Mouse (Mus musculus): ENCODE measurements around the gene Dok5.
A peak's percentile ranks its signal among the peaks of the same experiment; 100 is the strongest.

Dok5 gene

DNA sequence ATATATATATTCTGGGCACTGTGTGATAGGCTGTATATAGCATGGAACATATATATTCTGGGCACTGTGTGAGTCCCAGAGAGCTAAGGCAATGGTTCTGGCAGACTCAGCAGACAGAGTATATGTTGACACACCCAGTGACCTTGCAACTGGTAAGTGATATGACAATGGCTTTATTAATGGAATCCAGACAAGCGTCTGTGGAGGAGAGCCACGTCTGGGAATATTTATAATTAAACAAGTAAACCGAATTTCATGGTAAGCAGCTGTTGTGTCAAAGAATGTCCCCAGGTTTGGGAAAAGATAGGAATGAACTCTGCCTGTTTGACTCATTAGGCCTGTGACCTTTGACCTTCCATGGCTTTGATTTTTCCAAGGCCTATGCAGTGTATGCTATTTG is 2.8 kb downstream of the Dok5 start:
- DNase-seq (ENCODE audit: extremely low spot score, low read depth, low spot score): no peak

DNA sequence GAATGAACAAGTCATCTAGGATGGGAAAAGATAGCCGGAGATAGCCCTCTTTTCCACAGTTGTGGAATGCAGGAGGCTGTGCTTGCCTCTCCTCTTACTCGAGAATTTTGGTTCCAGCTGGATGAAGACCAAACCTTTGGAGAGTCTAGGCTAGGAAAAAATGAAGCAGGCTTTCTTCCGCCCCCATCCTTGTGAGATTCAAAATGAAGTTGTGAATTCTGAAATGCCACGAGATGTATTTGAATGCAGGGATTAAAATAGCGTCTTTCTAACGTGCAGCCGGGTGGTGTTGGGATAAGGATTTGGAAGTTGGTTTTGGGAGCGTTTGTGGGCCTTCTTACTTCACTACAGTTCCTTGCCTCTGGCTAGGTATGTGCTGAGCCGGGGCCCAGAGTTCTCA is 6.8 kb downstream of the Dok5 start:
- no peak for DNase-seq (ENCODE audit: extremely low spot score, low read depth, low spot score)

DNA sequence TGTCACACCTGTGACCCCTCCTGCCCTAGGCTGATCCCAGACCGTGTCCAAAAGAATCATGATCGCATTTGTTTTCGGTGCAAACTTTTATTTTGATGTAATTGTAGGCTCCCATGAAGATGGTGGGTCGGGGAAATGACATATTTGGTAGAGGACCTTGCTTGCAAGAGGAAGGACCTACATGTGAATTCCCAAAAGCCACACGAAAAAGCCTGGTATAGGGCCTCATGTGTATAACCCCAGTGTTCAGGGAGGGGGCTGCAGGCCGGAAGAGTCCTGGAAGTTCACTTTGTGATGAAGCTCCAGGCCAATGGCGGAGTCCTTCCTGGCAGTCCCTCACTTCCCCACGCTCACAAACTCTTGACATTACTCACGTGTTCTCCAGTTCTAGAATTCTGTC is 7.3 kb downstream of the Dok5 start:
- DNase-seq (ENCODE audit: extremely low spot score, low read depth, low spot score): no peak

DNA sequence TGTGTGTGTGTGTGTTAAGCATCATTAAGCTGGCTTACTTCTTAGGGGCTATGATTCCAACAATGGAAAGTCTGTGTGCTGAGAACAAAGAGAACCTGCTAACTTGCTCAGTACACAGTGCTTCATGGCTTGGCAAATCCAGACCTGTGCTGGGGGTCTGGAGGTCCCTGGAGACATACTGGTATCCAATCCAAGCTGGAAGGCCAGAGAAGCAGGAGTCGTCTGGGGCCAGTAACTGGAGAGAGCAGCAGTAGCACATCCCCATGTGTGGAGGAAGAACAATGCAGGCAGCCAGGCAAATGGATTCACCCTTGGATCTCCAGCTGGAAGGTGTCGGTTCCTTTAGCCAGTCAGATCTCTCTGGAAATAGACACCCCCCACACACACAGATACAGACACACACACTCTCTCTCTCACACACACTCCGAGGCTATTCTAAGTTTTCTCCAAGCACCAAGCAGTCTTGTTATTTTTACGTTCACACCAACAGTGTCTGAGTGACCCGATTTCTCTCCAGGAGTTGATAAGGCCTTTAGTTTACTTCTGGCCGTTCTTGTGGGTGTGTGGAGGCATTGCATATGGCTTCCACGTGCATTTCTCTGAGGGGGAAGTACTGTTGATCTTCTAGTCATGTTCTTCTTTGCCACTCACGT is 8.2 kb downstream of the Dok5 start:
- DNase-seq (ENCODE audit: extremely low spot score, low read depth, low spot score): no peak

DNA sequence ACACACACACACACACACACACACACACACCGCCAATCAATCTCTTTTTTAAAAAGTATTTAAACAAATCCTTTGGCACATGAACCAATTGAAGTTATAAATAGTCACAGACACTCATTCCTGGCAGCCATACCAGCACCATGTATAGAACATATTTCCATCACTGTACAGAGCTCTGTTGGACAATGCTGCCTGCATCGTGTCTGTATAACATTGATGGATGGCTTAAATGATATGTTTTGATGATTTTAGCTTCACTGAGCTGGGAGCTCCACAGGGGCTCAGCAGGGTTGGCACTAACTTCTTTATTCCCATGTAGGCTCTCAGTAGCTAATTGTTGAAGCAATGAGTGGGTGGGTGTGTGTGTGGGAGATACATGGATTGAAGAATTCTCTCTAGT is 11.9 kb downstream of the Dok5 start:
- no peak for DNase-seq (ENCODE audit: extremely low spot score, low read depth, low spot score)

DNA sequence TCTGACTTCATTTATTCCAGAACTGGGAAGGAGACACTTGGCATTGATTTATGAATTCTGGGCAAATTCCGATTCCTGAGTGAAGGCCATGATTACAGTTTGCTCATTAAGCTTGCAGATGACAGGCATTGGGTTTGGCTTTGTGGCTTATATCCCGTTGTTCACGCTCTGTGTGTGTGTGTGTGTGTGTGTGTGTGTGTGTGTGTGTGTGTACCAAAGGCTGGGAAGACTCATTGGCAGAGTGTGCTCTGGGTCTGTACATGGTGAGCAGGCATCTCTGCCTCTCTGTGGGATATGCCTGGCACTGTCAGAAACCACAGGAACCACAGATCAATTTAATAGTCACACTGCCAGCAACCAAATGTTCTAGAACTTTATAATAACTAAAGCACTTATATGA is 17.3 kb downstream of the Dok5 start:
- no peak for DNase-seq (ENCODE audit: extremely low spot score, low read depth, low spot score)

DNA sequence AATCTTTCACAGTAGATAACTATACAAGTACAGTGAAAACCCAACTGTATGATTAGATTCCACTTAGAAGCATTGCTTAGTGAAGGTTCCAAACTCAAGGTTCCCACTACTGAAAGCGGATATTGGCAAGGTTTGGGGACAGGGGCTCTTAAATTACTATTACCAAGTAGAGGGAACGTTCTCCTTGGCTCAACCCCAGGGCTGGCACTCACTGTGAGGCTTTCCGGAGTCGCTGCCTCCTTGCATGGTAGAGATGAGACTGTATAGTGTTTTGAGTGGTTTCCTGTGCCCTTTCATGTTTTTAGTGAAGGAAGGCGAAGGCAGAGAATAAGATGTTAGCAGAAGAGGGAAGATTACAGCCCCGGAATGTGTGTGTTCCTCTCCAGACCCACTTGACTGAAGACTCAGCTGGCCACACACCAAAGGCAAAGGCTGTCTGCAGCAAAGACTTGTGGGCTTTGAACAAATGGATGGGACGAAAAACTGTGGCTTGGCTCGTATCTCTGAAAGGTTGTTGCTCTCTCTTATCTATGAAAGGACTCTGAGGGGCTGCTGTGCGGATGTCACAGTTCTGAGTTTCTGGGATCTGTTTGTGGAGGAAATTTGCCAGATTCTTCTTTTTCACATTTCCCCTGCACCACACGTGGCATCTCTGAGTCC is 20.7 kb downstream of the Dok5 start:
- DNase-seq (ENCODE audit: extremely low spot score, low read depth, low spot score): no peak

DNA sequence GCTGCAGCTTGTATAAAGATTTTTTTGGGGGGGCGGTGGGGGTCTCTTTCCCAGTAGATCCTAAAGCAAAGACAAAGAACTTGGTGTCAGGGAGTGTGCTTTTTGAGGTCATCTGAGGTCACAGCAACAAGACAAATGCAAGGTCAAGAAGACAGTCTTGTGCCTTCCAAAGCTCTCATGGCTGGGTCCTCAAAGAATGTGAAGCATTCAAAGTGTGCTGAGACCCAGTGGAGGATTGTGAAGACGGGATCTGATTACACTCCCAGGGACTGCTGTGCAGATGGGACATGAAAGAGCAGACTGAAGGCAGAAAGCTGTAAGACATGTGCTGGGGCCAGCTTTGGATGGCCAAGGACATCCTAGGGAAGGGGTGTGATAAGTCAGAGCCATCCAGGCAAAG is 24.2 kb downstream of the Dok5 start:
- no peak for DNase-seq (ENCODE audit: extremely low spot score, low read depth, low spot score)

DNA sequence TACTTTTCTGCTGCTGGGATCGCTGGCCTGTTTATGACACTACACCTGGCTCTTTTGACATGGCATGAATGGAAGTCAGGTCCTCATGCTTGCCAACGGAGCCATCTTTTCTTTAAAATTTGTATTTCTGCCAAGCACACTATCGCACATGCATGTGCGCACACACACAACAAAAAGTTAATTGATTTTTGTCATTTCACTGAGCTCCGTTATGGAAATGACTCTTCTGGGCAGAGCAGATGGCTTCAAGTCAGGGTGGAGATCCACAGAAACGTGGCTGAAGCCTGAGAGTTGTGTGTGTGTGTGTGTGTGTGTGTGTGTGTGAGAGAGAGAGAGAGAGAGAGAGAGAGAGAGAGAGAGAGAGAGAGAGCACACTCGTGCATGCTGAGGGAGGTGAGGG is 25.1 kb downstream of the Dok5 start:
- no peak for DNase-seq (ENCODE audit: extremely low spot score, low read depth, low spot score)

DNA sequence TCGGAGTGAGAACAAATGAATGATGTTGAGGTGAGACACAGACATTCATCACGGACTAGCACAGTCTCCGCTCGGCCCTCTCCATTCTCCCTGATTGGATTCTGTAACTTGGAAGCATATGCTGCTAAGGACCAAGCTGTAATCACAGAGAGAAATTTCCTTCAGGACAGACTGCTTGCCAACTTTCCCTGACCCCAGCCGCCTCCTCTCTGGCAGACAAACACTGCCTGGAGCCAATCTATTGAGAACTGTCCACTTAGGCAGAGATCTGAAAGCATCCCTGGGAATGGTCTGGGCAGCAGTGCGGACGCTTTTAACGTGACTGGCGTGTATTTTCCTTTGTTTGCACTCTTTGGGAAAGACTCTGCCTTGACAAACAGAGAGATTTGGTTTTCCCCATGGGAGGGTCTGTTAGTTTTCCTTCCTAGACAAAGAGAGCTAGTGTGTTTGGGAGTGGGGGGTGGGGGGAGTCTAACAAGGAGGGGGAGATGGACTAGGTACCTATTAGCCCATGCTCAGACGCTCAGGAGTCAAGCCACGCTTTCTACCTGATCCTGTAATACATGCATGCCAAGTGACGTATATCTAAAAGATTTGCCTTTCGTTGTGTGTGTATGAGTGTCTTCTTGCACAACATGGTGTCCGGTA is 25.7 kb downstream of the Dok5 start:
- DNase-seq (ENCODE audit: extremely low spot score, low read depth, low spot score): no peak

DNA sequence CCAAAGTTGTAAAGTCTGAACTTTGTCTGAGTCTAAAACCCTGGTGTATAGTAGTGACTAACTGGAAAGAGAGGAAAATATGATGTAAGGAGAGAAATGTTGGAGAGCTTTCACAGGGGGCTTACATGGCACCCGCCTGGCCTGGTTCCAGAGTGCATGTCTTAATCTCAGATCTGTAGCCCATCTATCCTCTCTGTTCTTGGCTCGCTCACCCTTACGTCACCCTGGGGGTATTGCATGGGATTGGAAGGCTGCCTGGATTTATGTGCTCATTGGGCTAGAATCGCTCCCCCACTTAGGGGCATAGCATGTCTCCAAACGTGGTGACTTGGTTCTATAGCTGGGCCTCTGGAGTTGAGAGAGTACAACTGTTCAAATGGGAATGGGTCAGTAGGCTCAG is 26.6 kb downstream of the Dok5 start:
- no peak for DNase-seq (ENCODE audit: extremely low spot score, low read depth, low spot score)

DNA sequence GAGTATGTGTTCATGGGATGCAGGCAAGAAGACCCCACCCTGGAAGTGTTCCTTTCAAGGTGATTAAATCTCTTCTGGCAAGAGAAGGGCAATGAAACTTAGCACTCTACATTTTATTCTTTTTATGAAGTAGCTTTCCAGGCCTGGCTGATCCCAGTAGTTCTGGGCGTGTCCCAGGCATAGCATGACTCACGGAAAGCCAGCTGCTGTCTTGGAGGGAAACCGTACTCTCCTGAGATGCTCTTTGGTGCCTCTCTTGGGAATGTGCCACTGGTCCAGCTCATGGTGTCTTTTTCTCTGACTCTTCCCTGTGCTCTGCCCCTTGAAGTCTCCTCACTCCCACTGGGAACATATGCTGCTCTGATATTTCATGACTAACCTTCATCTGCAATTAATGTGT is 33.1 kb downstream of the Dok5 start:
- no peak for DNase-seq (ENCODE audit: extremely low spot score, low read depth, low spot score)

DNA sequence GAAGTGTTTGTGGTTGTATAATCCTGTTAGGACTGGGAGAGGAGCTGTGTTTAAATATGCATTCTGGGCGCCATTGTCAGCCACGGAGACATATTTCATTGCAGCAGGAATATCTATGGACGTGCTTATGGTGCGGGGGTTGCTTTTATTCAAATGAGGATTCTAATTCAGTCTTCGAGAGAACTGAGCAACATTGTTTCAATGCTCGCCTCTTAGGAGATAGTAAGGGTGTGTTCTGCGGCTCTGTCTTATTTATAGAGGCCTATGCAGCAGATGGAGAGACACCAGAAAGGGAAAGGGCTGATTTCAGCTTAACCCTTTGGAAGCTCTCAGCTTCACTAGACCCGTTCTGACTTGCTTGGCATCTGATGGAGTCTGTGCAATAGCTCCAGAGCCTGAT is 35.6 kb downstream of the Dok5 start:
- DNase-seq (ENCODE audit: extremely low spot score, low read depth, low spot score): no peak

DNA sequence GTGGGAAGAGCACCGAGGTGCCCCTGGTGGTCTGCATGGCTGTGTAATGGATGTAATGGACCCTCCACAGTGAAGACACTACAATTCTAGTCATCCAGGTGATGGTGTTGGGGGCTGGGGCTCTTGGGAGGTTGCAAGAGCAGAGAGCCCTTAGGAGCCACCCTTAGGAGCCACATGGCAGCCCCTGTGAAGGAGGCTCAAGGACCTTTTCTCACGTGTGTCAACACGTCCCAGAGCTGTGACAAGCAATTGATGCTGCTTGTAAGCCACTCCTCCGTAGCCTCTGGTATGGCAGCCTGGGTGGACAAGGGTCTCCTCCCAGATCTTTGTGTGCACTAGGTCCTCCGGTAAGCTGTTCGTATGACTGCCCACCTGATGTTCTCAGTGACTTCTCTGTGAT is 37.1 kb downstream of the Dok5 start:
- no peak for DNase-seq (ENCODE audit: extremely low spot score, low read depth, low spot score)

DNA sequence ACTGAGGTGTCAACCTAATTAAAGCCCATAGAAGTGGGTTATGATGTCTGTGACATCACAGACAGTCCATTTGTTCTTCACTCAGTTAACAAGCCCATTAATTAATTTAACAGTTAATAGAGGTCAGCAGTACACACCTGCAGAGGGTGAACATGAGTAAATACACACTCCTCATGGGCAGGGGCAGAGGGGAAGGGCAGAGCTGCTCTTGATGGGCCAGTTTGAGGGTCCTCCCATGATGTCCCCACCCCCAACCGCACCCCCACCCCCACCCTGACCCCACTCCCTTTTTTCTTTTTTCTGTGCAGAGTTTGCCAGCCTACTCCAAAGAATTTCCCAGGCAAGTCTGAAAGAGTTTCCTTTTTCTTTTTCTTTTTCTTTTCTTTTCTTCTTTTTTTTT is 39.9 kb downstream of the Dok5 start:
- no peak for DNase-seq (ENCODE audit: extremely low spot score, low read depth, low spot score)

DNA sequence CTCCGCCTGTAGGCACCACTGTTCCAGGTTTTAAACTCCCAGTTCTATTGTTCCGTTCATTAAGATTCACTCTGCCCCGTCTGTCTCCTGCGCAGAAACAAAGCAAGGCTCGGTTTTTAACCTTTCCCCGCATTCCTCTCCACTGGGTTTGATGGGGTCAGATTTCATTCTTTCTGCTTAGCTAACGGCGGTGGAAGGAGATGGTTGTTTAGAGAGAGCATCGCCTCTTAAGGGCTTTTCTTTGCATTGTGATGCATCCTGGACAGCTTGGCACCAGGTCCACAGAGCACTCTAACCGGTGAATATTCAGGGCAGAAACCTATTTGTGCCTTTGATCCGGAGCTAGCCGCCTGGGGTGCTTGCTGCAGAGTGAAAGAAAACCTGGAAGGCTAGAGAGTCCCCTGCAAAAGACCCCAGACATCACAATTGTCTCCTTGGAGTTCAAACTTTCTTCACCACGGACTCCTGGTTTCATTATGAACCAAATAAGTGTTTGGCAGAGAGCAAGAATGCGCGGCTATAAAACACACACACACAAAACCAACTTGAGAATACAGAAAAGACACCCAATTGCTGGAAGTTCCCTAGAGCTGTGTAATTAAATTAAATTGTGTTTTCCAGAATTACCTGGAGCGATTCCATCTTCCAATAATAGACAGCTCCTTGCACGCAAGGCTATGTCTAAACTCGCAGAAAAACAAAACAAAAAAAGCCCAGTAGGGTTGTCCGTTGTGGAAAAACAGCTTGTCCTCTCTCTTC is 40.7 kb downstream of the Dok5 start:
- peak; percentile 20 for DNase-seq (ENCODE audit: extremely low spot score, low read depth, low spot score)

DNA sequence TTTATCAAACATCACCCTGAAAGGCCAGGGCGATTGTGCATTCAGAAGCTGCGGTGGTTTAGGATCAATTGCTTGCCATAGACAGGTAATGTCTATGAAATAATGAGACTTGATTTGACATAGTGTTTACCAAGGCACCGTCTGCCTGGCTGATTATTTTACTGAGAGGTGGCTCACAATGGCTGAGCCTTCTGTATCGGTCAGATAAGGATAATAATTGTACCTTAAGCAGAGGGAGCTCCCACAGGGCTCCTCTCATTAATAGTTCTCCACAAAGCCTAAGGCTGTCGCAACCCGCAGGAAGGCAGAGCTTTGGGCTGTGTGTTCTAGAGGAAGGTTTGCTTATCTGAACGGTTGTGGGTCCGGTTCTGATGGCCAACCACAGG is 41.3 kb downstream of the Dok5 start:
- no peak for DNase-seq (ENCODE audit: extremely low spot score, low read depth, low spot score)

DNA sequence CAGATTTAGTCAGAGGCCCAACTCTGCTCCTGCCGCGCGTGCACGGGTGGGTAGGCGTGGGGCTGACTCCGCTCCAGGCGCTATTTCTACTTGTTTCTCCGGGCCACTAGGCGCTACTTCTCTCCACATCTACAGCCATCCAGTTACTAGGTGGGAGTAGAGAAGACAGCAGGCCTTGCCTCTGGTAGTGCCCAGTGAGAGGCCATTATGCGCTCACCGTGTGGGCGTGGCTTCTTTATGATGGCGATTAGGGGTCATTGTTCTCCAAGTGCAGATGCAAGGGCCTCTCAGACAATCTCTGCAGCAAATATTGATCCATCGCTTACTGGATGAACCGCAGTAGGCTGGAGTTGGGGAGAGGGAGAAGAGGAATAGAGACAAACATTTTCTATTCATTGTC is 44.0 kb downstream of the Dok5 start:
- DNase-seq (ENCODE audit: extremely low spot score, low read depth, low spot score): no peak

DNA sequence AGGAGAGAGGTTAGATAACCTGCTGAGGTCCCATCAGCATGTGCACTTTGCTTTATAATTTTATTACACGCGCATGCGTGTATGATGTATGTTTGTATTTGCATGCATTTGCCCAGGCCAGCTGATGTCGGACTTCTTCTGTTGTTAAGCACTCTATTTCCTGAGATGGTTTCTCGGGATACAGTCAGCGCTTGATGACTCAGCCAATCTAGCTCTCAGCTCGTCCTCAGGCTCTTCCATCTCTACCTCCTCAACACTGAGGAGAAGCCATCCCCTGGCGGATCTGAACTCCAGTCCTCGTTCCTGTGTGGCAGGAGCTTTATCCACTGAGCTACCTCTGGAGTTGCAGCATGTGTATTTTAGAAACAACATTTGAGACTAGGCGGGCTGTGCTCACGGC is 44.5 kb downstream of the Dok5 start:
- DNase-seq (ENCODE audit: extremely low spot score, low read depth, low spot score): no peak

DNA sequence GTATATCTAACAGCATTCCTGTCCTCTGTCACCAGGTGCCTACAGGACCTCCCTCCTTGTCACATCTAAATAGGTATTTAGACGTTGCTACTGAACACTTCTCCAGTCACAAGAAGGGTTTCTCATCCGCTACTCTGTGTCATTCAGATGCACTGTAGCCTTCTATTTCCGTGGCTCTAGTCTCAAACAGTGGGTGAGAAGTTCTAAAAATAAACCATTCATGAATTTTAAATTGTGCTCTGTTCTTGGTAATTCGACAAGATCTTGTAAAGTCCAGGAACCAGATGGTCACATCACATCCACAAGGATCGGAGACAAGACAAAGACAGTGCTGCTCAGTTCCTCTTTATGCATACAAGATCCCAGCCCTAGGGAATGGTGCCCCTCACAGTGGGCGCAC is 46.0 kb downstream of the Dok5 start:
- DNase-seq (ENCODE audit: extremely low spot score, low read depth, low spot score): no peak

DNA sequence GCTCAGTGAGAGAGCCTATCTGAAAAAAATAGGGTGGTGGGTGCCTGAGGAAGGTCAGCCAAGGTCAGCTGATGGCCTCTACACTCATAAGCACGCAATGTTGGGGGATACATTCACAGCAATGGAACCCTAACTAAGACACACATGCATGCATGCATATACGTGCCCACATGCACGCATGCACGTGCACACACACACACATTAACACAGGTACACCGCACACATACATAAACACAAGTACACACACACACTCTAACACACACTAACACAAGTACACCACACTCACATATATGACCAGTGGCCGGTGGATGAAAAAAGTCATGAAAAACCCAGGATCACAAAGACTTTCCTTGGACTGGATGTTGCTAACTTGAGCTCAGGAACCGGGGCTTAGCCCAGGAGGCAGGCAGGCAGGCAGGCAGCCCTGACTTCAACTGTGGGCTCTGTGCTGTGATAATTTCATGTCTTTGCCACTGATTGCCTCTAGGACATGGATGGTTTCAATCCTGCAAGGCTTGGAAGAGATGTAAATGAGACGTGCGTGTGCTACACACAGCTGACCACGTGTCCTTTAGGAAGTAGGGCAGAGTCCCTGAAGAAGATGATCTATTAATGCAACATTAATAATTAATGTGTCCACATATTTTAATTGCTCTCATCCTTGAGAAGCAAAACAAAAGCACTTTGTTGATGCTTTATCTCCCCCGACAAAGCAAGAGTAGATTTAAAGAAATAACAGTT is 48.6 kb downstream of the Dok5 start:
- no peak for DNase-seq (ENCODE audit: extremely low spot score, low read depth, low spot score)
